Mouse (Mus musculus) MEL (cell line): ENCODE data around the gene Ippk.

Experiments
- CTCF ChIP-seq, 3 experiments: IDR thresholded peaks in 2 of 3; conservative IDR thresholded peaks in 1 of 3; 2 replicates each; pipeline ENCODE4 v1.5.1; 2011 to 2012; ENCODE audit warnings: low read length in 3 of 3, low read depth in 2 of 3, mild to moderate bottlenecking in 2 of 3, improper control_type of control experiment in 1 of 3, inconsistent platforms in 1 of 3, mixed read lengths in 1 of 3, moderate library complexity in 1 of 3; ENCODE audit not compliant: control insufficient read depth in 1 of 3, insufficient read depth in 1 of 3, poor library complexity in 1 of 3, severe bottlenecking in 1 of 3
- E2F4 ChIP-seq: IDR thresholded peaks from 2 replicates; pipeline ENCODE4 v1.6.1; 2011; ENCODE audit warnings: low read depth, low read length, improper control_type of control experiment, borderline replicate concordance
- EP300 ChIP-seq, 2 experiments: IDR thresholded peaks; 2 replicates each; pipeline ENCODE4 v1.6.1; 2011; ENCODE audit warnings: improper control_type of control experiment in 2 of 2, low read length in 2 of 2, low read depth in 1 of 2, mild to moderate bottlenecking in 1 of 2
- ETS1 ChIP-seq: IDR thresholded peaks from 2 replicates; pipeline ENCODE4 v1.6.1; 2012; ENCODE audit warnings: low read depth, mild to moderate bottlenecking, inconsistent platforms, low read length, improper control_type of control experiment, moderate library complexity
- MAX ChIP-seq: IDR thresholded peaks from 2 replicates; pipeline ENCODE4 v1.6.1; 2011; ENCODE audit warnings: low read length, improper control_type of control experiment
- POLR2A ChIP-seq, 2 experiments: IDR thresholded peaks; 2 replicates each; pipeline ENCODE4 v1.6.1; 2011 to 2012; ENCODE audit warnings: low read length in 2 of 2, mild to moderate bottlenecking in 2 of 2, control low read depth in 1 of 2, improper control_type of control experiment in 1 of 2, low read depth in 1 of 2, moderate library complexity in 1 of 2; ENCODE audit not compliant: control insufficient read depth in 1 of 2, insufficient read depth in 1 of 2, poor library complexity in 1 of 2
- POLR2AphosphoS2 ChIP-seq: IDR thresholded peaks from 2 replicates; pipeline ENCODE4 v1.6.1; 2011; ENCODE audit warnings: low read length, improper control_type of control experiment
- POLR2AphosphoS5 ChIP-seq: IDR thresholded peaks from 2 replicates; pipeline ENCODE4 v1.6.1; 2012; ENCODE audit warnings: low read depth, borderline replicate concordance, mild to moderate bottlenecking, inconsistent platforms, low read length, moderate library complexity, mixed read lengths
- TBP ChIP-seq: IDR thresholded peaks from 2 replicates; pipeline ENCODE4 v1.8.0; 2011; ENCODE audit warnings: low read depth, low read length, improper control_type of control experiment
- UBTF ChIP-seq: IDR thresholded peaks from 2 replicates; pipeline ENCODE4 v1.6.1; 2012; ENCODE audit warnings: low read depth, mild to moderate bottlenecking, inconsistent platforms, low read length, improper control_type of control experiment, moderate library complexity, borderline replicate concordance; ENCODE audit not compliant: insufficient read depth
- USF2 ChIP-seq, 2 experiments: IDR thresholded peaks; 2 replicates each; pipeline ENCODE4 v1.6.1; 2011 to 2012; ENCODE audit warnings: improper control_type of control experiment in 2 of 2, low read length in 2 of 2, borderline replicate concordance in 1 of 2, inconsistent platforms in 1 of 2, low read depth in 1 of 2, mild to moderate bottlenecking in 1 of 2; ENCODE audit not compliant: insufficient read depth in 1 of 2
- ZMIZ1 ChIP-seq: IDR thresholded peaks from 2 replicates; pipeline ENCODE4 v1.6.1; 2012; ENCODE audit warnings: low read depth, mild to moderate bottlenecking, inconsistent platforms, low read length, improper control_type of control experiment, moderate library complexity

DNA sequence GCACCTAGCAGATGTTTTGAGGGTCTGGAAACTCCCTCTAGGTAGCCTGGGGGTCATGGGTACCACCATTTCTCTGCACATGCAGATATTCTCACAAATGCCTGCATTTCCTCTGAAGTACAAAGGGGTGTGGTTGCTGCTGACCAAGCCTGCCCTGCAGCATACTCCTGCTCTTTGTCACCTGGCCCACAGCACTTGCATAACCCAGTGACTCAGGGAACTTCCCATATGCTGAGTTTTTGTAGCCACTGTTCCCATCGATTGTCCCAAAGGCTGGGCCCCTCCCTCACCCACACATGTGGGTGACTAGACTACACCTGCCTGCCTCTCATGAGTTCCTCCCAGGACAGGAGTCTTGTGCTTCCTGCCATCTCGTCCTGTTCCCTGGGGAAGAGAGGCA, 18.4 kb upstream of the Ippk start:
- no peak for TF ChIP-seq CTCF (IDR thresholded peaks at IDR 0.05 in 2 of 3, conservative IDR thresholded peaks at IDR 0.05 in 1 of 3; ENCODE audit: control insufficient read depth in 1 of 3, insufficient read depth in 1 of 3, low read depth in 2 of 3, low read length in 3 of 3, poor library complexity in 1 of 3, severe bottlenecking in 1 of 3)
- TF ChIP-seq POLR2AphosphoS2 = no peak
- no peak for TF ChIP-seq E2F4
- no peak for TF ChIP-seq MAX
- no peak for TF ChIP-seq POLR2A (IDR thresholded peaks at IDR 0.05; ENCODE audit: control insufficient read depth in 1 of 2, insufficient read depth in 1 of 2, low read depth in 1 of 2, low read length in 2 of 2, poor library complexity in 1 of 2)
- TF ChIP-seq EP300 (IDR thresholded peaks at IDR 0.05; ENCODE audit: low read depth in 1 of 2, low read length in 2 of 2) = no peak
- no peak for TF ChIP-seq ETS1
- TF ChIP-seq UBTF = no peak
- TF ChIP-seq POLR2AphosphoS5 = no peak
- TF ChIP-seq USF2 (IDR thresholded peaks at IDR 0.05; ENCODE audit: borderline replicate concordance in 1 of 2, insufficient read depth in 1 of 2, low read depth in 1 of 2, low read length in 2 of 2) = no peak
- no peak for TF ChIP-seq TBP
- TF ChIP-seq ZMIZ1 = no peak
